ENCODE assay signal across 24 mouse cellular contexts in the genomic region with DNA sequence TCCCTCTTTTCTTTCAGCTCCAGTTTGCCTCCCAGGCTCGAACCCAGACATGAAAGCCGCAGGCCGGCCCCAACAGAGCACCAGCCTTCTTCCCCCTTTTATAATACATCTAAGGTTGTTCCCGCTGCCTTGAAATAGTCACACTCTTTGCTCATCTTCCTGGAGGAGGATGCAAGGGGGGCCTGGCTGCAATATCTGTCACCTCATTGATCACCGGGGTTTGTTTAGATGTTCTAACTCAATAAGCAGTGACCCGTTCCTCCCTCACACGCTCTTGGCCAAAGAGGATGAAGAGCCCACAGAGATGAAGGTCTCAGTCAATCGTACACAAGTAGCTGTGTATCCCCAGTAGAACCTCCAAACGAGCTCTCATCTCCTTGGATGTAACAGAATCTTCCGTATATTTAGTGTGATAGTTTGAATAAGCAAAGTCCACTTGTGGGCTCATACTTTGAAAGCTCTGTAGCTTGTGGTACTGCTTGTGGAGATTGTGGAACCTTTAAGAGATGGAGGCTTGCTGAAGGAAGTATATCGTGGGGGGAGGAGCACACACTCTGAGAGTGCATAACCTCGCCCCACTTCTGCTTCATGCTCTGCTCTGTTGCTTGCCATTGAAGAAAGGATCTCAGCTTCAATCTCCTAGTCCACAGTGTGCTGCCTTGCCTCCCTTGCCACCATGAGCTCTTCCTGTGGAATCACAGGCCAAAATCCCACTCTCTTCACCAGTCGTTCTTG. TPM values are rescaled to one million over a fixed set of nuclear protein-coding genes. Genes with fewer than 3 reads are reported as not detected.
DNase-seq lines count a peak whose midpoint lies in the region; ATAC-seq and TF ChIP-seq lines count a peak whose summit lies in the region.
"Had no signal": no experiment of that assay in that cellular context is flagged by ENCODE, and none has a peak within 500 bp of the region (broad histone marks: within the 10 kb centered on the region; RNA-seq: fewer than 3 reads in every experiment).

No protein-coding gene starts in this region.

- ATAC-seq in lung, embryonic 16.5 days (ENCODE audit: low read depth) = peak; percentile 81
- ATAC-seq in midbrain, embryonic 13.5 days = no peak
- ATAC-seq: CD4-positive, CD25-positive, alpha-beta regulatory T cell, adult 4 months; forebrain, embryonic 14.5 days; forebrain, postnatal 0 days; hindbrain, postnatal 0 days had no signal

- H3K9me3 ChIP-seq in lung, embryonic 16.5 days (ENCODE audit: control insufficient read depth, low read length) = peaks cover 3% of the 10 kb centered on the region; the same call in 1 of the 2 replicates
- H3K9me3 ChIP-seq in midbrain, embryonic 13.5 days = no peaks in the 10 kb centered on the region
- H3K9me3 ChIP-seq: embryonic facial prominence, embryonic 12.5 days; embryonic facial prominence, embryonic 15.5 days; heart, embryonic 15.5 days had no signal

- H3K9ac ChIP-seq in lung, embryonic 16.5 days (ENCODE audit: low read length) = no peak overlapping the region
- H3K9ac ChIP-seq in midbrain, embryonic 13.5 days (replicated peaks) = no peak overlapping the region
- H3K9ac ChIP-seq: embryonic facial prominence, embryonic 12.5 days; embryonic facial prominence, embryonic 15.5 days; forebrain, postnatal 0 days; heart, embryonic 15.5 days; hindbrain, embryonic 14.5 days had no signal

- H3K4me2 ChIP-seq in lung, embryonic 16.5 days (ENCODE audit: low read depth, low read length) = no peak overlapping the region
- H3K4me2 ChIP-seq in midbrain, embryonic 13.5 days (replicated peaks) = no peak overlapping the region
- H3K4me2 ChIP-seq: embryonic facial prominence, embryonic 12.5 days; embryonic facial prominence, embryonic 15.5 days; heart, embryonic 15.5 days; hindbrain, embryonic 14.5 days had no signal

- H3K4me3 ChIP-seq in lung, adult 2 months (replicated peaks; ENCODE audit: extremely low read depth, low read depth, low read length) = no peak overlapping the region
- no peak overlapping the region for H3K4me3 ChIP-seq in lung, embryonic 16.5 days (ENCODE audit: low read length)
- H3K4me3 ChIP-seq in midbrain, embryonic 13.5 days (replicated peaks) = no peak overlapping the region
- H3K4me3 ChIP-seq: embryonic facial prominence, embryonic 12.5 days; embryonic facial prominence, embryonic 15.5 days; heart, embryonic 15.5 days had no signal

- WGBS in lung, adult 2 months = 56% methylated on average over 13 of the region's 13 CpGs
- 45% methylated on average over 13 of the region's 13 CpGs for WGBS in lung, embryonic 16.5 days
- WGBS in midbrain, embryonic 13.5 days = 92% methylated on average over 13 of the region's 13 CpGs

- no peak for TF ChIP-seq POLR2A in lung, adult 2 months (IDR thresholded peaks at IDR 0.05; ENCODE audit: borderline replicate concordance, extremely low read depth, low read depth, low read length)

- TF ChIP-seq CTCF in lung, adult 2 months (IDR thresholded peaks at IDR 0.05; ENCODE audit: insufficient read depth, low read length) = no peak

- DNase-seq in lung, adult 18-20 months = peak; percentile 4 to 25
- no peak for DNase-seq in lung, adult 2 months
- peak; percentile 25 for DNase-seq in lung, postnatal 14 days
- DNase-seq in lung, postnatal 4 days = peak; percentile 26 to 60
- no peak for DNase-seq in cerebellum, postnatal 4 days (ENCODE audit: low spot score in 2 of 2)
- DNase-seq in kidney, adult 8-10 months = no peak
- DNase-seq: adrenal gland, adult 8-10 months; adrenal gland, postnatal 25 days; cerebellum, adult 11-12 months; cerebellum, adult 8-10 months; forebrain, postnatal 0 days; gastrocnemius, postnatal 25 days; heart, adult 18-20 months; heart, postnatal 10 days; heart, postnatal 4 days had no signal

- H3K27me3 ChIP-seq in lung, embryonic 16.5 days (ENCODE audit: control insufficient read depth, insufficient read depth, low read depth, low read length) = no peaks in the 10 kb centered on the region
- H3K27me3 ChIP-seq in midbrain, embryonic 13.5 days = no peaks in the 10 kb centered on the region
- H3K27me3 ChIP-seq: embryonic facial prominence, embryonic 12.5 days; embryonic facial prominence, embryonic 15.5 days; heart, embryonic 15.5 days had no signal

- no peaks in the 10 kb centered on the region for H3K4me1 ChIP-seq in lung, adult 2 months (ENCODE audit: control insufficient read depth, insufficient read depth, low read length)
- H3K4me1 ChIP-seq in lung, embryonic 16.5 days (replicated peaks; ENCODE audit: control insufficient read depth, insufficient read depth, low read length) = peaks cover 11% of the 10 kb centered on the region
- no peaks in the 10 kb centered on the region for H3K4me1 ChIP-seq in midbrain, embryonic 13.5 days (replicated peaks)

- 0 out of 2 replicates have a peak overlapping the region, but pooled peaks have one; percentile 24 for H3K27ac ChIP-seq in lung, embryonic 16.5 days (ENCODE audit: low read length)
- no peak overlapping the region for H3K27ac ChIP-seq in midbrain, embryonic 13.5 days
- H3K27ac ChIP-seq: embryonic facial prominence, embryonic 12.5 days; embryonic facial prominence, embryonic 15.5 days; hindbrain, embryonic 14.5 days; hindbrain, postnatal 0 days had no signal

- no peaks in the 10 kb centered on the region for H3K36me3 ChIP-seq in lung, embryonic 16.5 days (ENCODE audit: control insufficient read depth, insufficient read depth, low read length)
- no peaks in the 10 kb centered on the region for H3K36me3 ChIP-seq in midbrain, embryonic 13.5 days
- H3K36me3 ChIP-seq: embryonic facial prominence, embryonic 12.5 days; embryonic facial prominence, embryonic 15.5 days; heart, embryonic 15.5 days had no signal

RNA-seq across cellular contexts. Expression of gene Filip1, which starts 24.8 kb away (rescaled TPM):
- 4.8 and 9.4 TPM in 2 replicates for polyA plus RNA-seq in lung, adult 2 months (2012; rRNA removed)
- 12.4 and 14.2 TPM in 2 replicates for polyA plus RNA-seq in lung, embryonic 16.5 days (2015; fragmentation: Nextera tagmentation; extraction: Ambion mirVana)
- 4.6 and 5.0 TPM in 2 replicates for polyA plus RNA-seq in midbrain, embryonic 13.5 days (2015; fragmentation: Nextera tagmentation; extraction: Ambion mirVana)

RNA-seq across cellular contexts. Expression of gene Senp6, which starts 29.3 kb away (rescaled TPM):
- polyA plus RNA-seq in lung, adult 2 months (2012; rRNA removed) = 23.7 and 25.3 TPM in 2 replicates
- polyA plus RNA-seq in lung, embryonic 16.5 days (2015; fragmentation: Nextera tagmentation; extraction: Ambion mirVana) = 44.4 and 52.8 TPM in 2 replicates
- polyA plus RNA-seq in midbrain, embryonic 13.5 days (2015; fragmentation: Nextera tagmentation; extraction: Ambion mirVana) = 57.7 and 63.6 TPM in 2 replicates

Comparison
In these comparisons a context has a peak if more than half of its experiments do, and no peak if none do; other contexts are left out.
1. DNase-seq: peak in lung, adult 18-20 months (2 of 2), lung, postnatal 14 days (single experiment) and lung, postnatal 4 days (2 of 2); none in lung, adult 2 months (single experiment), cerebellum, postnatal 4 days (0 of 2) and kidney, adult 8-10 months (0 of 2).